Mouse (Mus musculus) kidney, adult 2 months (tissue): ENCODE results near the gene Rnf216. TPM values are rescaled to one million over a fixed set of nuclear protein-coding genes. Genes with fewer than 3 reads are reported as not detected.

ENCODE experiments used
- DNase-seq: peaks from one replicate; pipeline ENCODE4 v3.0.0; 2021
- H3K27ac ChIP-seq: fragments of 200-500 bp; 2 replicates; pipeline ENCODE4 v1.5.1; 2012; ENCODE audit warnings: low read depth, low read length, control low read depth, inconsistent platforms; ENCODE audit not compliant: insufficient read depth
- H3K27me3 ChIP-seq: fragments of 200-500 bp; replicated peaks from 2 replicates; pipeline ENCODE4 v1.6.1; 2012; ENCODE audit warnings: mild to moderate bottlenecking, moderate library complexity, low read length, inconsistent platforms; ENCODE audit not compliant: control insufficient read depth, insufficient read depth
- H3K36me3 ChIP-seq: fragments of 200-500 bp; 2 replicates; pipeline ENCODE4 v1.6.1; 2012; ENCODE audit warnings: mild to moderate bottlenecking, moderate library complexity, low read length, inconsistent platforms; ENCODE audit not compliant: control insufficient read depth, insufficient read depth
- H3K4me1 ChIP-seq: fragments of 200-500 bp; 2 replicates; pipeline ENCODE4 v1.6.1; 2011; ENCODE audit warnings: low read length; ENCODE audit not compliant: control insufficient read depth, insufficient read depth
- H3K4me3 ChIP-seq: fragments of 200-500 bp; 2 replicates; pipeline ENCODE4 v1.5.1; 2011; ENCODE audit warnings: mild to moderate bottlenecking, low read depth, low read length, control low read depth; ENCODE audit not compliant: insufficient read depth
- CTCF ChIP-seq: fragments of 200-500 bp; conservative IDR thresholded peaks from 2 replicates; pipeline ENCODE4 v1.5.1; 2011; ENCODE audit warnings: low read depth, mild to moderate bottlenecking, control low read depth, low read length, moderate library complexity, mixed read lengths; ENCODE audit not compliant: insufficient read depth, insufficient read length
- POLR2A ChIP-seq: fragments of 200-500 bp; IDR thresholded peaks from one replicate; pipeline ENCODE4 v1.6.1; 2011; ENCODE audit warnings: low read depth, low read length, control low read depth
- WGBS: fragments of 180-500 bp; shearing (Covaris S2); methylation state at CpG from one replicate; pipeline ENCODE4 v1.1.7; 2018; 5-methylcytosine and 5-hydroxymethylcytosine counted together
- polyA plus RNA-seq: library from polyadenylated mRNA; depleted of rRNA; stranded (reverse); fragments of >200 nt; gene quantifications from 2 replicates; pipeline ENCODE4 v1.2.3, GENCODE M21; 2012; rRNA removed

The Rnf216 gene
- polyA plus RNA-seq, 1 experiment: 22.7 TPM

- TF ChIP-seq POLR2A (no peak), CTCF (no peak)
- 73% methylated on average over 6 of the region's 6 CpGs for WGBS
- no peak for DNase-seq
Measured at GRCm38 (mm10) chr5:142950405-142950804, 162.4 kb downstream of the Rnf216 start.

GRCm38 (mm10) chr5:142949580-142949979, 163.2 kb downstream of the Rnf216 start:
- no peak for DNase-seq
- H3K36me3 ChIP-seq: no peaks in the 10 kb centered on the region
- no peaks in the 10 kb centered on the region for H3K4me1 ChIP-seq
- no peak overlapping the region for H3K4me3 ChIP-seq
- no peak overlapping the region for H3K27ac ChIP-seq
- TF ChIP-seq CTCF: no peak
- H3K27me3 ChIP-seq: no peaks in the 10 kb centered on the region
- WGBS: 35% methylated on average over 6 of the region's 6 CpGs

More at GRCm38 (mm10) chr5:142950405-142950804, 162.4 kb downstream of the Rnf216 start:
- Histone ChIP-seq H3K27me3 (no peaks in the 10 kb centered on the region), H3K27ac (no peak overlapping the region), H3K36me3 (no peaks in the 10 kb centered on the region), H3K4me1 (no peaks in the 10 kb centered on the region), H3K4me3 (no peak overlapping the region)

GRCm38 (mm10) chr5:142947460-142947859, 165.3 kb downstream of the Rnf216 start:
- no peak for TF ChIP-seq CTCF
- TF ChIP-seq POLR2A: no peak
- no peaks in the 10 kb centered on the region for H3K27me3 ChIP-seq
- 70% methylated on average over 7 of the region's 7 CpGs for WGBS

DNA sequence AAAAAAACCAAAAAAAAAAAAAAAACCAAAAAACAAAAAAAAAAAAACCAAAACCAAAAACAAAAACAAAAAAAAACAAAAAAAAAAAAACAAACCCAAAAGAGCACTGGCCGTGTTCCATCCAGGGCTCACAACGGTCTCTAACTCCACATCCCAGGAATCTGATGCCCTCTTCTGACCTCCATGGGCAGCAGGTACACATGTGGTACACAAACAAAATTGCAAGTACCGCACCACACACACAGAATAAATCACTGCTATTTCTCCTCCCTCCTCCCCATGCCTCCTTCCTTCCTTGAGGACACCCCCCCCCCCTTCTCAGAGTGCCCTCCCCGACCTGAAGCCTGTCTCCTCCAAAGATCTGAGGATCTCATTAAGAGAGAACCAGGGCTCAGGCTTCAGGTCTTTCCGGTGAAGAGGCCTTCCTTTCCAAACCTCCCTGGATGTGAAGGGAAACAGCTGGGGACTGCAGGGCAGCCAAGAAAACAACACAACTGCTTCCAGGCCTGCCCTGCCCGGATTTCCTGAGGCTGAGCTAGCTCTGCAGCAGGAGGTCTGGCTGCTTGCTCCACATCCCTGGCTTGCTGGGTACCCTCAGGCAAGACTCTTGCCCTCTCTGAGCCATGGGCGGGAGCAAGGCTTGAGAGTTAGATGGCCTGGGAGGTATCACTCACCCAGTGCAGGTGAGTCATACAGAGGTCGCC, 167.7 kb downstream of the Rnf216 start:
- TF ChIP-seq POLR2A: no peak
- peak; percentile 81 for DNase-seq
- no peaks in the 10 kb centered on the region for H3K4me1 ChIP-seq
- H3K27ac ChIP-seq: no peak overlapping the region
- WGBS: 56% methylated on average over 8 of the region's 8 CpGs
- H3K27me3 ChIP-seq: no peaks in the 10 kb centered on the region
- H3K36me3 ChIP-seq: no peaks in the 10 kb centered on the region
- no peak overlapping the region for H3K4me3 ChIP-seq

More at GRCm38 (mm10) chr5:142947460-142947859, 165.3 kb downstream of the Rnf216 start:
- no peaks in the 10 kb centered on the region for H3K36me3 ChIP-seq
- no peak overlapping the region for H3K4me3 ChIP-seq
- no peaks in the 10 kb centered on the region for H3K4me1 ChIP-seq
- H3K27ac ChIP-seq: no peak overlapping the region
- DNase-seq: no peak

Other genes starting within 250 kb of the Rnf216 start
- 11.5 and 17.2 TPM in 2 replicates for gene Fbxl18, start 217.6 kb downstream of the Rnf216 start, polyA plus RNA-seq
- gene Actb, start 206.2 kb downstream of the Rnf216 start, polyA plus RNA-seq: 2,111 and 2,511 TPM in 2 replicates
- gene Fscn1, start 152.7 kb downstream of the Rnf216 start, polyA plus RNA-seq: 23.1 and 28.5 TPM in 2 replicates
- gene Olfr718-ps1, start 34.6 kb upstream of the Rnf216 start, polyA plus RNA-seq: not detected in 2 replicates
- 2.7 and 2.8 TPM in 2 replicates for gene Rbak, start 67.8 kb upstream of the Rnf216 start, polyA plus RNA-seq
- not detected in 2 replicates for gene Spdye4b, start 68.0 kb upstream of the Rnf216 start, polyA plus RNA-seq
- 0.08 TPM in 1 of 2 replicates, not detected in the other for gene Spdye4a, start 113.9 kb upstream of the Rnf216 start, polyA plus RNA-seq
- 8.5 and 9.6 TPM in 2 replicates for gene Zfp12, start 122.2 kb upstream of the Rnf216 start, polyA plus RNA-seq
- gene Zfp316, start 157.0 kb upstream of the Rnf216 start, polyA plus RNA-seq: 4.5 and 6.4 TPM in 2 replicates
- 0.99 and 1.1 TPM in 2 replicates for gene Zfp853, start 180.6 kb upstream of the Rnf216 start, polyA plus RNA-seq
- 17.9 and 18.1 TPM in 2 replicates for gene E130309D02Rik, start 202.4 kb upstream of the Rnf216 start, polyA plus RNA-seq
- gene Zdhhc4, start 216.3 kb upstream of the Rnf216 start, polyA plus RNA-seq: 80.6 and 85.0 TPM in 2 replicates
- 0.13 TPM in 1 of 2 replicates, not detected in the other for gene Grid2ip, start 244.3 kb upstream of the Rnf216 start, polyA plus RNA-seq